Mouse (Mus musculus): ENCODE measurements around the gene Sell. TPM values are rescaled to one million over a fixed set of nuclear protein-coding genes. Genes with fewer than 3 reads are reported as not detected.

The Sell gene
- total RNA-seq, 4 experiments from 2014 or later = 0.20 TPM; not detected in 3

GRCm38 (mm10) chr1:164074606-164075140 lies 12.9 kb downstream of the Sell start:
- DNase-seq (ENCODE audit: low spot score in 2 of 2) = no peak

GRCm38 (mm10) chr1:164075416-164075815 lies 13.6 kb downstream of the Sell start:
- DNase-seq (ENCODE audit: low spot score in 2 of 2) = no peak

- DNase-seq (ENCODE audit: low spot score in 2 of 2) = no peak
Measured at GRCm38 (mm10) chr1:164076441-164076840, 14.7 kb downstream of the Sell start.

- no peak for DNase-seq (ENCODE audit: low spot score in 2 of 2)
Measured at GRCm38 (mm10) chr1:164077031-164077430, 15.2 kb downstream of the Sell start.

GRCm38 (mm10) chr1:164078323-164078741 lies 16.6 kb downstream of the Sell start:
- no peak for DNase-seq (ENCODE audit: low spot score in 2 of 2)

GRCm38 (mm10) chr1:164079091-164079490 lies 17.3 kb downstream of the Sell start:
- DNase-seq (ENCODE audit: low spot score in 2 of 2) = no peak

GRCm38 (mm10) chr1:164083046-164083445 lies 21.3 kb downstream of the Sell start:
- no peak for DNase-seq (ENCODE audit: low spot score in 2 of 2)

GRCm38 (mm10) chr1:164086797-164087196 lies 25.0 kb downstream of the Sell start:
- DNase-seq (ENCODE audit: low spot score in 2 of 2) = no peak

- DNase-seq (ENCODE audit: low spot score in 2 of 2) = no peak
Measured at GRCm38 (mm10) chr1:164087872-164088271, 26.1 kb downstream of the Sell start.

- DNase-seq (ENCODE audit: low spot score in 2 of 2) = no peak
Measured at GRCm38 (mm10) chr1:164096780-164097179, 35.0 kb downstream of the Sell start.

GRCm38 (mm10) chr1:164097911-164098310 lies 36.1 kb downstream of the Sell start:
- DNase-seq (ENCODE audit: low spot score in 2 of 2) = no peak

GRCm38 (mm10) chr1:164098372-164098771 lies 36.6 kb downstream of the Sell start:
- DNase-seq (ENCODE audit: low spot score in 2 of 2) = peak; percentile 2 to 9

GRCm38 (mm10) chr1:164109763-164110162 lies 48.0 kb downstream of the Sell start:
- DNase-seq (ENCODE audit: low spot score in 2 of 2) = no peak

GRCm38 (mm10) chr1:164110591-164111329 lies 49.0 kb downstream of the Sell start:
- no peak for DNase-seq (ENCODE audit: low spot score in 2 of 2)

- DNase-seq (ENCODE audit: low spot score in 2 of 2) = no peak
Measured at GRCm38 (mm10) chr1:164114280-164114679, 52.5 kb downstream of the Sell start.

- no peak for DNase-seq (ENCODE audit: low spot score in 2 of 2)
Measured at GRCm38 (mm10) chr1:164114947-164115493, 53.2 kb downstream of the Sell start, which contains the start of gene Selp. Selp (plus strand) TSS chr1:164115264.

GRCm38 (mm10) chr1:164115647-164116046 lies 53.9 kb downstream of the Sell start:
- DNase-seq (ENCODE audit: low spot score in 2 of 2) = no peak

GRCm38 (mm10) chr1:164117869-164118268 lies 56.1 kb downstream of the Sell start:
- no peak for DNase-seq (ENCODE audit: low spot score in 2 of 2)

GRCm38 (mm10) chr1:164119892-164120776 lies 58.4 kb downstream of the Sell start:
- DNase-seq (ENCODE audit: low spot score in 2 of 2) = no peak

GRCm38 (mm10) chr1:164120777-164121158 lies 59.0 kb downstream of the Sell start:
- DNase-seq (ENCODE audit: low spot score in 2 of 2) = no peak

GRCm38 (mm10) chr1:164123836-164124235 lies 62.1 kb downstream of the Sell start:
- DNase-seq (ENCODE audit: low spot score in 2 of 2) = no peak

GRCm38 (mm10) chr1:164130013-164130412 lies 68.2 kb downstream of the Sell start:
- DNase-seq (ENCODE audit: low spot score in 2 of 2) = no peak
